Mouse (Mus musculus): ENCODE measurements around the gene Tcf3. TPM values are rescaled to one million over a fixed set of nuclear protein-coding genes. Genes with fewer than 3 reads are reported as not detected.

Gene Tcf3
- polyA plus RNA-seq, 1 experiment from 2014 or later, result 63.7 TPM

- Histone ChIP-seq H3K27me3 (replicated peaks; ENCODE audit: control insufficient read depth, insufficient read depth, low read length) (no peaks in the 10 kb centered on the region), H3K4me3 (replicated peaks; ENCODE audit: low read length) (peak overlapping the region; percentile 11; the same call in 1 of the 2 replicates), H3K36me3 (ENCODE audit: control insufficient read depth, insufficient read depth) (no peaks in the 10 kb centered on the region), H3K9ac (replicated peaks; ENCODE audit: low read depth, low read length) (no peak overlapping the region), H3K4me1 (replicated peaks; ENCODE audit: control insufficient read depth, insufficient read depth, low read length) (peaks cover 6% of the 10 kb centered on the region; the same call in 1 of the 2 replicates), H3K9me3 (ENCODE audit: control insufficient read depth, low read length) (no peaks in the 10 kb centered on the region), H3K27ac (ENCODE audit: low read length) (no peak overlapping the region), H3K4me2 (ENCODE audit: low read length) (peak overlapping the region; percentile 22)
- ATAC-seq, result peak; percentile 70
- 2% methylated on average over 12 of the region's 12 CpGs for WGBS
These were observed 62.0 kb downstream of the Tcf3 start for GRCm38 (mm10) chr10:80371411-80371966.

GRCm38 (mm10) chr10:80369995-80370747 is 63.3 kb downstream of the Tcf3 start:
- H3K4me1 ChIP-seq (replicated peaks; ENCODE audit: control insufficient read depth, insufficient read depth, low read length), result peaks cover 6% of the 10 kb centered on the region; the same call in 1 of the 2 replicates
- no peak for ATAC-seq
- H3K36me3 ChIP-seq (ENCODE audit: control insufficient read depth, insufficient read depth), result no peaks in the 10 kb centered on the region
- WGBS, result 84% methylated on average over 21 of the region's 21 CpGs
- H3K9me3 ChIP-seq (ENCODE audit: control insufficient read depth, low read length), result no peaks in the 10 kb centered on the region
- H3K9ac ChIP-seq (replicated peaks; ENCODE audit: low read depth, low read length), result no peak overlapping the region
- H3K4me3 ChIP-seq (replicated peaks; ENCODE audit: low read length), result no peak overlapping the region
- no peak overlapping the region for H3K4me2 ChIP-seq (ENCODE audit: low read length)
- no peak overlapping the region for H3K27ac ChIP-seq (ENCODE audit: low read length)
- H3K27me3 ChIP-seq (replicated peaks; ENCODE audit: control insufficient read depth, insufficient read depth, low read length), result 0 out of 2 replicates have a peak, but pooled peaks cover under 1% of the 10 kb centered on the region

- 88% methylated on average over 6 of the region's 6 CpGs for WGBS
- peaks cover 6% of the 10 kb centered on the region; the same call in 1 of the 2 replicates for H3K4me1 ChIP-seq (replicated peaks; ENCODE audit: control insufficient read depth, insufficient read depth, low read length)
- no peak overlapping the region for H3K4me2 ChIP-seq (ENCODE audit: low read length)
- peaks cover 5% of the 10 kb centered on the region; the same call in 1 of the 2 replicates for H3K27me3 ChIP-seq (replicated peaks; ENCODE audit: control insufficient read depth, insufficient read depth, low read length)
- H3K9ac ChIP-seq (replicated peaks; ENCODE audit: low read depth, low read length), result no peak overlapping the region
- no peaks in the 10 kb centered on the region for H3K36me3 ChIP-seq (ENCODE audit: control insufficient read depth, insufficient read depth)
- H3K9me3 ChIP-seq (ENCODE audit: control insufficient read depth, low read length), result no peaks in the 10 kb centered on the region
- no peak for ATAC-seq
- no peak overlapping the region for H3K27ac ChIP-seq (ENCODE audit: low read length)
- H3K4me3 ChIP-seq (replicated peaks; ENCODE audit: low read length), result no peak overlapping the region
These were observed 65.1 kb downstream of the Tcf3 start for GRCm38 (mm10) chr10:80368392-80368791.

- Histone ChIP-seq H3K9ac (replicated peaks; ENCODE audit: low read depth, low read length) (no peak overlapping the region), H3K9me3 (ENCODE audit: control insufficient read depth, low read length) (no peaks in the 10 kb centered on the region), H3K4me2 (ENCODE audit: low read length) (no peak overlapping the region), H3K36me3 (ENCODE audit: control insufficient read depth, insufficient read depth) (no peaks in the 10 kb centered on the region), H3K4me1 (replicated peaks; ENCODE audit: control insufficient read depth, insufficient read depth, low read length) (peaks cover 6% of the 10 kb centered on the region; the same call in 1 of the 2 replicates), H3K4me3 (replicated peaks; ENCODE audit: low read length) (no peak overlapping the region), H3K27ac (ENCODE audit: low read length) (no peak overlapping the region), H3K27me3 (replicated peaks; ENCODE audit: control insufficient read depth, insufficient read depth, low read length) (peaks cover 6% of the 10 kb centered on the region; the same call in 1 of the 2 replicates)
- WGBS, result 52% methylated on average over 5 of the region's 5 CpGs
- ATAC-seq, result no peak
These were observed 65.5 kb downstream of the Tcf3 start for GRCm38 (mm10) chr10:80367954-80368353.

GRCm38 (mm10) chr10:80365736-80366135 is 67.7 kb downstream of the Tcf3 start:
- Histone ChIP-seq H3K9ac (replicated peaks; ENCODE audit: low read depth, low read length) (no peak overlapping the region), H3K27ac (ENCODE audit: low read length) (no peak overlapping the region), H3K4me3 (replicated peaks; ENCODE audit: low read length) (no peak overlapping the region), H3K9me3 (ENCODE audit: control insufficient read depth, low read length) (no peaks in the 10 kb centered on the region; the same call in 1 of the 2 replicates), H3K36me3 (ENCODE audit: control insufficient read depth, insufficient read depth) (no peaks in the 10 kb centered on the region), H3K4me1 (replicated peaks; ENCODE audit: control insufficient read depth, insufficient read depth, low read length) (no peaks in the 10 kb centered on the region), H3K4me2 (ENCODE audit: low read length) (no peak overlapping the region), H3K27me3 (replicated peaks; ENCODE audit: control insufficient read depth, insufficient read depth, low read length) (peaks cover 8% of the 10 kb centered on the region; the same call in 1 of the 2 replicates)
- 71% methylated on average over 6 of the region's 6 CpGs for WGBS
- no peak for ATAC-seq

- H3K4me2 ChIP-seq (ENCODE audit: low read length), result no peak overlapping the region
- WGBS, result 31% methylated on average over 6 of the region's 6 CpGs
These were observed 69.7 kb downstream of the Tcf3 start for GRCm38 (mm10) chr10:80363734-80364133.

More at GRCm38 (mm10) chr10:80363734-80364133, 69.7 kb downstream of the Tcf3 start:
- Histone ChIP-seq H3K4me1 (replicated peaks; ENCODE audit: control insufficient read depth, insufficient read depth, low read length) (no peaks in the 10 kb centered on the region), H3K9ac (replicated peaks; ENCODE audit: low read depth, low read length) (no peak overlapping the region), H3K36me3 (ENCODE audit: control insufficient read depth, insufficient read depth) (no peaks in the 10 kb centered on the region), H3K27ac (ENCODE audit: low read length) (no peak overlapping the region), H3K4me3 (replicated peaks; ENCODE audit: low read length) (no peak overlapping the region), H3K9me3 (ENCODE audit: control insufficient read depth, low read length) (no peaks in the 10 kb centered on the region; the same call in 1 of the 2 replicates), H3K27me3 (replicated peaks; ENCODE audit: control insufficient read depth, insufficient read depth, low read length) (peaks cover 12% of the 10 kb centered on the region; the same call in 1 of the 2 replicates)
- no peak for ATAC-seq

Small RNAs within 50 kb of the gene (microRNA-seq; reads per million reads assigned to microRNA genes)
- gene Gm22721, result not detected

Other genes with a start within 250 kb of the Tcf3 start
- gene Mum1, start 207.2 kb downstream of the Tcf3 start, polyA plus RNA-seq (2015; fragmentation: Nextera tagmentation; extraction: Ambion mirVana), result 49.0 and 55.4 TPM in 2 replicates
- 236 and 272 TPM in 2 replicates for gene Ndufs7, start 184.5 kb downstream of the Tcf3 start, polyA plus RNA-seq (2015; fragmentation: Nextera tagmentation; extraction: Ambion mirVana)
- 22.7 and 24.6 TPM in 2 replicates for gene Gamt, start 172.6 kb downstream of the Tcf3 start, polyA plus RNA-seq (2015; fragmentation: Nextera tagmentation; extraction: Ambion mirVana)
- 61.3 and 61.8 TPM in 2 replicates for gene Dazap1, start 172.2 kb downstream of the Tcf3 start, polyA plus RNA-seq (2015; fragmentation: Nextera tagmentation; extraction: Ambion mirVana)
- 531 and 538 TPM in 2 replicates for gene Rps15, start 141.2 kb downstream of the Tcf3 start, polyA plus RNA-seq (2015; fragmentation: Nextera tagmentation; extraction: Ambion mirVana)
- gene Apc2, start 137.7 kb downstream of the Tcf3 start, polyA plus RNA-seq (2015; fragmentation: Nextera tagmentation; extraction: Ambion mirVana), result 222 and 234 TPM in 2 replicates
- gene 2310011J03Rik, start 113.1 kb downstream of the Tcf3 start, polyA plus RNA-seq (2015; fragmentation: Nextera tagmentation; extraction: Ambion mirVana), result 32.5 and 34.2 TPM in 2 replicates
- gene Pcsk4, start 104.1 kb downstream of the Tcf3 start, polyA plus RNA-seq (2015; fragmentation: Nextera tagmentation; extraction: Ambion mirVana), result 3.1 and 3.9 TPM in 2 replicates
- gene Reep6, start 103.7 kb downstream of the Tcf3 start, polyA plus RNA-seq (2015; fragmentation: Nextera tagmentation; extraction: Ambion mirVana), result 2.2 and 3.2 TPM in 2 replicates
- gene Adamtsl5, start 85.2 kb downstream of the Tcf3 start, polyA plus RNA-seq (2015; fragmentation: Nextera tagmentation; extraction: Ambion mirVana), result 0.51 and 0.66 TPM in 2 replicates
- gene Plk5, start 77.2 kb downstream of the Tcf3 start, polyA plus RNA-seq (2015; fragmentation: Nextera tagmentation; extraction: Ambion mirVana), result 2.2 and 4.5 TPM in 2 replicates
- 16.3 TPM in 2 replicates for gene Mex3d, start 46.0 kb downstream of the Tcf3 start, polyA plus RNA-seq (2015; fragmentation: Nextera tagmentation; extraction: Ambion mirVana)
- 247 and 256 TPM in 2 replicates for gene Mbd3, start 34.1 kb downstream of the Tcf3 start, polyA plus RNA-seq (2015; fragmentation: Nextera tagmentation; extraction: Ambion mirVana)
- gene Uqcr11, start 26.8 kb downstream of the Tcf3 start, polyA plus RNA-seq (2015; fragmentation: Nextera tagmentation; extraction: Ambion mirVana), result 455 and 522 TPM in 2 replicates
- 0.07 and 0.46 TPM in 2 replicates for gene Onecut3, start 61.2 kb upstream of the Tcf3 start, polyA plus RNA-seq (2015; fragmentation: Nextera tagmentation; extraction: Ambion mirVana)
- 0.16 and 0.23 TPM in 2 replicates for gene Atp8b3, start 105.5 kb upstream of the Tcf3 start, polyA plus RNA-seq (2015; fragmentation: Nextera tagmentation; extraction: Ambion mirVana)
- 28.1 and 30.3 TPM in 2 replicates for gene Rexo1, start 127.9 kb upstream of the Tcf3 start, polyA plus RNA-seq (2015; fragmentation: Nextera tagmentation; extraction: Ambion mirVana)
- 9.2 and 10.1 TPM in 2 replicates for gene Klf16, start 143.7 kb upstream of the Tcf3 start, polyA plus RNA-seq (2015; fragmentation: Nextera tagmentation; extraction: Ambion mirVana)
- 92.2 and 93.1 TPM in 2 replicates for gene Abhd17a, start 156.7 kb upstream of the Tcf3 start, polyA plus RNA-seq (2015; fragmentation: Nextera tagmentation; extraction: Ambion mirVana)
- 69.9 and 77.2 TPM in 2 replicates for gene Scamp4, start 169.2 kb upstream of the Tcf3 start, polyA plus RNA-seq (2015; fragmentation: Nextera tagmentation; extraction: Ambion mirVana)
- 6.4 and 6.7 TPM in 2 replicates for gene Adat3, start 169.2 kb upstream of the Tcf3 start, polyA plus RNA-seq (2015; fragmentation: Nextera tagmentation; extraction: Ambion mirVana)
- 3.1 and 4.1 TPM in 2 replicates for gene Gm49322, start 172.4 kb upstream of the Tcf3 start, polyA plus RNA-seq (2015; fragmentation: Nextera tagmentation; extraction: Ambion mirVana)
- 91.3 and 96.9 TPM in 2 replicates for gene Csnk1g2, start 189.2 kb upstream of the Tcf3 start, polyA plus RNA-seq (2015; fragmentation: Nextera tagmentation; extraction: Ambion mirVana)
- 75.2 and 79.7 TPM in 2 replicates for gene Btbd2, start 223.4 kb upstream of the Tcf3 start, polyA plus RNA-seq (2015; fragmentation: Nextera tagmentation; extraction: Ambion mirVana)
- 57.1 and 61.2 TPM in 2 replicates for gene Mknk2, start 244.5 kb upstream of the Tcf3 start, polyA plus RNA-seq (2015; fragmentation: Nextera tagmentation; extraction: Ambion mirVana)

Data from forebrain, embryonic 16.5 days (tissue).